Mouse (Mus musculus): ENCODE measurements around the gene Dbp. TPM values are rescaled to one million over a fixed set of nuclear protein-coding genes. Genes with fewer than 3 reads are reported as not detected.

Dbp gene
- total RNA-seq, 2 experiments from 2014 or later, result 8.8 to 105 TPM

DNA sequence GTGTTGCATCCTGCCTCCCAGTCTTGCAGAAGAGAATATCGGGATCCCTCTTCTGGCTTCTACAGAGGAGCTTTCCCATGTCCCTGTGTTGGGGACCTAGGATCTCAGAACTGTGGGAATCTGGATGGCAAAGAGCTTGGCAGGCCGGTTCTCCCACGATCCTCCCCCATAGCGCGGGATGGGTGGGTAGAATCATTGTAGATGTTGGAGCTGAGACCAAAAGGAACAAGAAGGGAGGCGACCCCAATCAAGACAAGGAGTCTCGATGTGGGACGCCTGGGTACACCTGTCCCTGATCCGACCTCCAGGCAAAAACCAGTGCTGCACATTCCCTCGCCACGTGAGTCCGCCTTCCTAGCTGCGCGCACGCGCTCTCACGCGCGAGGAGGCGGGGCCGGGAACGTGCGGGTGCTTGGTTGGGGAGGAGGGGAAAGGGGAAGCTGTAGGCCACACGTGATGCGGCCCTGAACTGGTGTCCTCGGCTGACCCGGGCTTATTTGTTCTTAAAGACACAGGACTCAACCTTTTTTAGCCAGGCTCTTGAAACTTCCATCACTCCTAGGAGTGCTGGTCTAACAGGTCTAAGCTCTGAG lies 2.6 kb downstream of the Dbp start:
- H3K27ac ChIP-seq, result peak overlapping the region; percentile 93
- DNase-seq, result peak; percentile 99
- H3K4me3 ChIP-seq, result peak overlapping the region; percentile 79
- no peak for TF ChIP-seq CTCF (IDR thresholded peaks at IDR 0.05)
- intact Hi-C loops (cut with DNase I), result no loop called here

- intact Hi-C loops (cut with DNase I), result no loop called here
- peak overlapping the region; percentile 79 for H3K4me3 ChIP-seq
- TF ChIP-seq CTCF (IDR thresholded peaks at IDR 0.05), result no peak
- DNase-seq, result peak; percentile 84
- peak overlapping the region; percentile 93 for H3K27ac ChIP-seq
These were observed 3.4 kb downstream of the Dbp start for GRCm38 (mm10) chr7:45708221-45708761.

DNA sequence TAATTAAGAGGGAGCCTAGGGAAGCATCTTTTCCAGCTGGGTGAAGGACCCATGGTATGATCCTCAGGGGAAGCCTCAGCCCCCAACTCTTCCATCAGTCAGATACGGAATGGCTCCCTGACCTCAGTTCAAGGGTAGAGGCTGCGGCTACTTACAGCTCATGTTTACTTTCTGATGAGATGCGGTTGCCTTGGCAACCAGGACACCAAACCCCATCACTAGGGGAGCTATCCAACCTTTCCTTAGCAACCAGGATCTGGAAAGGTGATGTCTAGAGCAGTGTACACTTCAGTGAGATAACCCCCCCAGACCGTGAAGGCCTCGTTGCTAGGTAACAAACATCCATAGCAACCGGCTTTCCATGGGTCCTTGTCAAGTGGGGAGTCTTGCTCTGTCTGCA lies 4.1 kb downstream of the Dbp start:
- DNase-seq, result no peak
- TF ChIP-seq CTCF (IDR thresholded peaks at IDR 0.05), result no peak
- intact Hi-C loops (cut with DNase I), result no loop called here
- peak overlapping the region; percentile 93 for H3K27ac ChIP-seq
- H3K4me3 ChIP-seq, result peak overlapping the region; percentile 79

GRCm38 (mm10) chr7:45709677-45710355 lies 4.9 kb downstream of the Dbp start:
- H3K4me3 ChIP-seq, result peak overlapping the region; percentile 79
- no peak for DNase-seq
- peak overlapping the region; percentile 93 for H3K27ac ChIP-seq
- TF ChIP-seq CTCF (IDR thresholded peaks at IDR 0.05), result no peak
- intact Hi-C loops (cut with DNase I), result loop anchor here (10.0 kb wide), 2 partner anchors 1155 to 1335 kb away; partner anchors contain the start of gene Nr1h2

DNA sequence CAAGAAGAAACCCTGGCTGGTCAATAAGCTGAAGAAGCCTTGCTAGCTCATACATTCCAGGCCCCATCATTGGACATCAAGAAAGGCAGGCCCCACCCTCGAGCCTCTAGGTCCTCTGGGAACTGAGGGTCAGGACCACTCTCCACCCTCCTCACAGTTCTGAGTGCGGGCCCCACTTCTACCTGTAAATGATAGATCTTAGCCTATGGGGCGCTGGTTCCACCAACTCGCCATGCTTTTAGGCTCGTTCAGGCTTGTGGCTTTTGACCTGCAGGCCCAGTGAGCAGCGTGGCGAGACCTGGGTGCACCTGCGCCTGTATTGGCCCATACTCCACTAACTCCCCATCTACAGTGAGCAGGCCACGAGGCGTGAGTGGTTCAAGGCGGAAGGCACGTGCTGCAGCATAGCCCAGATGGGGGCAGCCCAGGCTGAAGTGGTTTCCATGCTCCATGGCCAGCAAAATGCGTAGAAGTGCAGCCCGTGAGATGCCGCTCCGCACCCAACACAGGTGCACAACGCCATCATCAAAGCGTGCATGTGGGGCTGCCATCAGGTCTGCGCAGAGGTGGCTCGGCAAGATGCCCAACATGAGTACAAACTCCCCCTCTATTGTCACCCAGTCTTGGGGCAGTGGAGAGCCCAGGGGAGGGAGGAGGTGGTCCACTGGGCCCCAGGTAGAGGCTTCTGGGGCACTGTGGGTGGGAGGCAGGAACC lies 5.7 kb downstream of the Dbp start:
- intact Hi-C loops (cut with DNase I), result loop anchor here (10.0 kb wide), 2 partner anchors 1156 to 1336 kb away; partner anchors contain the start of gene Nr1h2
- no peak overlapping the region for H3K4me3 ChIP-seq
- peak; percentile 52 for DNase-seq
- peak overlapping the region; percentile 93 for H3K27ac ChIP-seq
- no peak for TF ChIP-seq CTCF (IDR thresholded peaks at IDR 0.05)

DNA sequence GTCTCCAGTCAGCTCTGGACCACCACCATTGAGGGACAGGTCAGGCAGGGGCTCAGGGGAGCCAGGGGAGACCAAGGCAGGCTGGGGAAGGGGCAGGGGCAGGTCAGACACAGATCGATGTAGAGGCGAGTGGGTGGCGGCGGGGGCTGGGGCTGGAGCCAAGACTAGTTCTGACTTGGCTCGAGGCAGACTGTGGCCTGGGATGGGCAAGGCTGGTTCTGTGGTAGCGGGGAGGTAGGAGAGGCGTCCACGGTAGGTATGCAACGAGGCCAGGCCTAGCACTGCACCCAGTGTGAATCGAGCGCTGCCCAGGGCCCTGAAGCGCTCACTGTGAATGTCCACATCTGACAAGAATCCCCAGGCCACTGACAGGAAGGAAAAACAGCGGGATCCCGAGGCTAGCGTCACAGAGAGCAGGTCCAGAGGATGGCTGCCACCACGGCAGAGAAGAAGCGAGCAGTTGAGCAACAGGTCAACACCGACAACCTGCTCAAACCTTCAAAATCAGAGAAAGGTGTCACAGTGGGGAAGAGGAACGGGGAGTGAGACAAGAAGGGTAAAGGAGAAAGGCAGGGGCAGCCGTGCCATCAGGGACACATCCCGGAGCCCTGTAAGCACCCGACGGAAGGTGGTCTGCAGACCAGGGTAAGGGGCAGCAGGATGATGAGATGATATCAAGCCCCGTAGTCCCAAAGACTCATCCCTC lies 6.6 kb downstream of the Dbp start:
- intact Hi-C loops (cut with DNase I), result loop anchor here (10.0 kb wide), 2 partner anchors 1157 to 1337 kb away; partner anchors contain the start of gene Nr1h2
- Histone ChIP-seq H3K27ac (peak overlapping the region; percentile 93; the same call in 1 of the 2 replicates), H3K4me3 (no peak overlapping the region)
- no peak for TF ChIP-seq CTCF (IDR thresholded peaks at IDR 0.05)
- DNase-seq, result peak; percentile 54

GRCm38 (mm10) chr7:45712022-45712757 lies 7.3 kb downstream of the Dbp start:
- intact Hi-C loops (cut with DNase I), result loop anchor here (10.0 kb wide), 2 partner anchors 1157 to 1337 kb away; partner anchors contain the start of gene Nr1h2
- Histone ChIP-seq H3K4me3 (no peak overlapping the region), H3K27ac (peak overlapping the region; percentile 93)
- peak; percentile 77 for DNase-seq
- no peak for TF ChIP-seq CTCF (IDR thresholded peaks at IDR 0.05)

- peak; percentile 41 for DNase-seq
- H3K4me3 ChIP-seq, result no peak overlapping the region
- intact Hi-C loops (cut with DNase I), result loop anchor here (10.0 kb wide), 2 partner anchors 1159 to 1339 kb away; partner anchors contain the start of gene Nr1h2
These were observed 8.5 kb downstream of the Dbp start for GRCm38 (mm10) chr7:45713396-45713795.

GRCm38 (mm10) chr7:45713881-45714520 lies 9.1 kb downstream of the Dbp start:
- peak overlapping the region; percentile 93 for H3K4me3 ChIP-seq
- intact Hi-C loops (cut with DNase I), result loop anchor here (10.0 kb wide), 2 partner anchors 1159 to 1339 kb away; partner anchors contain the start of gene Nr1h2
- peak overlapping the region; percentile 94 for H3K27ac ChIP-seq
- DNase-seq, result no peak
- no peak for TF ChIP-seq CTCF (IDR thresholded peaks at IDR 0.05)

More at GRCm38 (mm10) chr7:45713396-45713795, 8.5 kb downstream of the Dbp start:
- no peak overlapping the region for H3K27ac ChIP-seq
- TF ChIP-seq CTCF (IDR thresholded peaks at IDR 0.05), result no peak

GRCm38 (mm10) chr7:45714630-45715089 lies 9.8 kb downstream of the Dbp start:
- Histone ChIP-seq H3K27ac (peak overlapping the region; percentile 94), H3K4me3 (peak overlapping the region; percentile 93)
- intact Hi-C loops (cut with DNase I), result loop anchor here (10.0 kb wide), 2 partner anchors 1160 to 1340 kb away; partner anchors contain the start of gene Nr1h2
- DNase-seq, result no peak
- TF ChIP-seq CTCF (IDR thresholded peaks at IDR 0.05), result no peak

All from gastrocnemius, adult 2 months (tissue).